Mouse (Mus musculus) intestine, embryonic 14.5 days (tissue): ENCODE data around the gene Nup93. TPM values are rescaled to one million over a fixed set of nuclear protein-coding genes. Genes with fewer than 3 reads are reported as not detected.

Experiments used
- ATAC-seq: fragments of 200-750 bp; cut with Nextera tagmentation; replicated peaks from 2 replicates; pipeline ENCODE4 v1.8.0; 2017; ENCODE audit warnings: low read depth, moderate number of reproducible peaks, moderate TSS enrichment, moderate library complexity; ENCODE audit not compliant: low FRiP score, low TSS enrichment
- DNase-seq: peaks from one replicate; pipeline ENCODE4 v3.0.0-alpha.2; 2018; ENCODE audit warnings: low spot score
- H3K27ac ChIP-seq: fragments of 300-500 bp; sonication (generic); 2 replicates; pipeline ENCODE4 v1.5.1; 2014; ENCODE audit warnings: low read depth, mild to moderate bottlenecking, control low read depth
- H3K27me3 ChIP-seq: fragments of 300-500 bp; sonication (generic); replicated peaks from 2 replicates; pipeline ENCODE4 v1.6.1; 2014; ENCODE audit warnings: low read length, control low read depth; ENCODE audit not compliant: control insufficient read depth, insufficient read depth
- H3K36me3 ChIP-seq: fragments of 300-500 bp; sonication (generic); 2 replicates; pipeline ENCODE4 v1.6.1; 2014; ENCODE audit warnings: low read length, control low read depth; ENCODE audit not compliant: control insufficient read depth, insufficient read depth
- H3K4me1 ChIP-seq: fragments of 300-500 bp; sonication (generic); replicated peaks from 2 replicates; pipeline ENCODE4 v1.6.1; 2014; ENCODE audit warnings: low read length, control low read depth, mixed read lengths; ENCODE audit not compliant: control insufficient read depth, insufficient read depth
- H3K4me2 ChIP-seq: fragments of 300-500 bp; sonication (generic); 2 replicates; pipeline ENCODE4 v1.6.1; 2014; ENCODE audit warnings: low read length
- H3K4me3 ChIP-seq: fragments of 300-500 bp; sonication (generic); 2 replicates; pipeline ENCODE4 v1.5.1; 2014; ENCODE audit warnings: low read depth, low read length, control low read depth, mixed read lengths
- H3K9ac ChIP-seq: fragments of 300-500 bp; sonication (generic); 2 replicates; pipeline ENCODE4 v1.6.1; 2014; ENCODE audit warnings: mild to moderate bottlenecking, low read length
- H3K9me3 ChIP-seq: fragments of 300-500 bp; sonication (generic); 2 replicates; pipeline ENCODE4 v1.6.1; 2016; ENCODE audit warnings: low read length, control low read depth; ENCODE audit not compliant: control insufficient read depth
- WGBS: fragments of 180-500 bp; shearing (Covaris S2); extraction: QIAGEN DNeasy Blood & Tissue Kit; methylation state at CpG from one replicate; pipeline ENCODE4 v1.1.7; 2014; 5-methylcytosine and 5-hydroxymethylcytosine counted together
- polyA plus RNA-seq: library from polyadenylated mRNA; unstranded; fragments of >200 nt; fragmentation: Nextera tagmentation; extraction: Ambion mirVana; gene quantifications from 2 replicates; pipeline ENCODE4 v1.2.1, GENCODE M21; 2014

The Nup93 gene
- polyA plus RNA-seq, 1 experiment from 2014 or later, result 90.0 TPM

- Histone ChIP-seq H3K27ac (no peak overlapping the region), H3K27me3 (no peaks in the 10 kb centered on the region), H3K4me2 (no peak overlapping the region), H3K9me3 (no peaks in the 10 kb centered on the region), H3K4me1 (no peaks in the 10 kb centered on the region), H3K4me3 (no peak overlapping the region), H3K9ac (no peak overlapping the region), H3K36me3 (peaks cover 22% of the 10 kb centered on the region)
- DNase-seq (no peak), ATAC-seq (no peak)
- 86% methylated on average over 7 of the region's 7 CpGs for WGBS
Measured at GRCm38 (mm10) chr8:94227381-94227939, 13.1 kb downstream of the Nup93 start.

- H3K9ac ChIP-seq, result no peak overlapping the region
- no peaks in the 10 kb centered on the region for H3K9me3 ChIP-seq
- no peaks in the 10 kb centered on the region for H3K4me1 ChIP-seq
- no peak overlapping the region for H3K4me3 ChIP-seq
- H3K27ac ChIP-seq, result no peak overlapping the region
- DNase-seq (no peak), ATAC-seq (no peak)
- no peak overlapping the region for H3K4me2 ChIP-seq
- no peaks in the 10 kb centered on the region for H3K27me3 ChIP-seq
- 87% methylated on average over 4 of the region's 4 CpGs for WGBS
- peaks cover 4% of the 10 kb centered on the region for H3K36me3 ChIP-seq
Measured at GRCm38 (mm10) chr8:94240240-94240751, 25.9 kb downstream of the Nup93 start.

- H3K4me3 ChIP-seq, result no peak overlapping the region
- H3K4me2 ChIP-seq, result no peak overlapping the region
- 61% methylated on average over 2 of the region's 2 CpGs for WGBS
- H3K9me3 ChIP-seq, result no peaks in the 10 kb centered on the region
- DNase-seq, result no peak
- no peaks in the 10 kb centered on the region for H3K4me1 ChIP-seq
- no peak for ATAC-seq
- H3K27me3 ChIP-seq, result no peaks in the 10 kb centered on the region
- H3K9ac ChIP-seq, result no peak overlapping the region
- H3K36me3 ChIP-seq, result no peaks in the 10 kb centered on the region
- H3K27ac ChIP-seq, result no peak overlapping the region
Measured at GRCm38 (mm10) chr8:94249836-94250435, 35.6 kb downstream of the Nup93 start.

GRCm38 (mm10) chr8:94258881-94259280, 44.5 kb downstream of the Nup93 start:
- no peak overlapping the region for H3K27ac ChIP-seq
- H3K9ac ChIP-seq, result no peak overlapping the region
- ATAC-seq (no peak), DNase-seq (no peak)
- H3K4me2 ChIP-seq, result no peak overlapping the region
- H3K27me3 ChIP-seq, result no peaks in the 10 kb centered on the region
- H3K4me3 ChIP-seq, result no peak overlapping the region
- H3K36me3 ChIP-seq, result no peaks in the 10 kb centered on the region
- 73% methylated on average over 6 of the region's 6 CpGs for WGBS
- no peaks in the 10 kb centered on the region for H3K9me3 ChIP-seq
- no peaks in the 10 kb centered on the region for H3K4me1 ChIP-seq

- WGBS, result 74% methylated on average over 3 of the region's 3 CpGs
- no peak for ATAC-seq
- Histone ChIP-seq H3K4me3 (no peak overlapping the region), H3K9ac (no peak overlapping the region), H3K4me2 (no peak overlapping the region), H3K36me3 (no peaks in the 10 kb centered on the region), H3K4me1 (peaks cover 17% of the 10 kb centered on the region; the same call in 1 of the 2 replicates), H3K27me3 (no peaks in the 10 kb centered on the region), H3K27ac (no peak overlapping the region), H3K9me3 (no peaks in the 10 kb centered on the region)
- DNase-seq, result no peak
Measured at GRCm38 (mm10) chr8:94262626-94263297, 48.4 kb downstream of the Nup93 start.

GRCm38 (mm10) chr8:94266344-94267191, 52.2 kb downstream of the Nup93 start:
- Histone ChIP-seq H3K9me3 (no peaks in the 10 kb centered on the region), H3K4me1 (peaks cover 27% of the 10 kb centered on the region), H3K36me3 (no peaks in the 10 kb centered on the region), H3K27me3 (no peaks in the 10 kb centered on the region), H3K27ac (peak overlapping the region; percentile 33; the same call in 1 of the 2 replicates), H3K9ac (no peak overlapping the region), H3K4me3 (peak overlapping the region; percentile 15), H3K4me2 (peak overlapping the region; percentile 35)
- 40% methylated on average over 10 of the region's 10 CpGs for WGBS
- ATAC-seq, result no peak
- no peak for DNase-seq

- Histone ChIP-seq H3K4me2 (no peak overlapping the region), H3K36me3 (no peaks in the 10 kb centered on the region), H3K27me3 (no peaks in the 10 kb centered on the region), H3K9ac (no peak overlapping the region), H3K4me3 (no peak overlapping the region), H3K9me3 (no peaks in the 10 kb centered on the region), H3K4me1 (peaks cover 27% of the 10 kb centered on the region), H3K27ac (no peak overlapping the region)
- DNase-seq (no peak), ATAC-seq (no peak)
- 71% methylated on average over 3 of the region's 3 CpGs for WGBS
Measured at GRCm38 (mm10) chr8:94268359-94268890, 54.1 kb downstream of the Nup93 start.

- Histone ChIP-seq H3K4me3 (no peak overlapping the region), H3K27me3 (no peaks in the 10 kb centered on the region), H3K4me2 (no peak overlapping the region), H3K4me1 (peaks cover 18% of the 10 kb centered on the region), H3K9ac (no peak overlapping the region), H3K36me3 (no peaks in the 10 kb centered on the region), H3K27ac (peak overlapping the region; percentile 40; the same call in 1 of the 2 replicates), H3K9me3 (no peaks in the 10 kb centered on the region)
- ATAC-seq (no peak), DNase-seq (no peak)
- 91% methylated on average over 7 of the region's 7 CpGs for WGBS
Measured at GRCm38 (mm10) chr8:94270309-94270708, 55.9 kb downstream of the Nup93 start.
